Mouse (Mus musculus) heart, embryonic 16.5 days (tissue): ENCODE measurements around the gene Snx9. TPM values are rescaled to one million over a fixed set of nuclear protein-coding genes. Genes with fewer than 3 reads are reported as not detected.

ENCODE experiments used
- ATAC-seq: fragments of 200-750 bp; cut with Nextera tagmentation; replicated peaks from 2 replicates; pipeline ENCODE4 v1.8.0; 2017; ENCODE audit warnings: moderate number of reproducible peaks; ENCODE audit not compliant: insufficient read depth, low FRiP score; ENCODE audit errors: extremely low read depth
- H3K27ac ChIP-seq: fragments of 300-500 bp; sonication (generic); 2 replicates; pipeline ENCODE4 v1.5.1; 2014; ENCODE audit warnings: mild to moderate bottlenecking, low read length, control low read depth, moderate library complexity
- H3K27me3 ChIP-seq: fragments of 300-500 bp; sonication (generic); 2 replicates; pipeline ENCODE4 v1.6.1; 2014; ENCODE audit warnings: low read length, mixed read lengths; ENCODE audit not compliant: control insufficient read depth, insufficient read depth
- H3K36me3 ChIP-seq: fragments of 300-500 bp; sonication (generic); 2 replicates; pipeline ENCODE4 v1.6.1; 2014; ENCODE audit not compliant: control insufficient read depth, insufficient read depth
- H3K4me1 ChIP-seq: fragments of 300-500 bp; sonication (generic); 2 replicates; pipeline ENCODE4 v1.6.1; 2014; ENCODE audit warnings: low read length, mixed read lengths; ENCODE audit not compliant: control insufficient read depth, insufficient read depth
- H3K4me2 ChIP-seq: fragments of 300-500 bp; sonication (generic); 2 replicates; pipeline ENCODE4 v1.6.1; 2014; ENCODE audit warnings: low read depth, mild to moderate bottlenecking, control low read depth, low read length
- H3K4me3 ChIP-seq: fragments of 300-500 bp; sonication (generic); 2 replicates; pipeline ENCODE4 v1.5.1; 2014; ENCODE audit warnings: mild to moderate bottlenecking, control low read depth, low read length
- H3K9ac ChIP-seq: fragments of 300-500 bp; sonication (generic); 2 replicates; pipeline ENCODE4 v1.6.1; 2014; ENCODE audit warnings: low read length, control low read depth
- H3K9me3 ChIP-seq: fragments of 300-500 bp; sonication (generic); replicated peaks from 2 replicates; pipeline ENCODE4 v1.6.1; 2016; ENCODE audit warnings: low read length; ENCODE audit not compliant: control insufficient read depth
- WGBS: fragments of 180-500 bp; shearing (Covaris S2); extraction: QIAGEN DNeasy Blood & Tissue Kit; methylation state at CpG from one replicate; pipeline ENCODE4 v1.1.7; 2014; 5-methylcytosine and 5-hydroxymethylcytosine counted together
- polyA plus RNA-seq: library from polyadenylated mRNA; unstranded; fragments of >200 nt; fragmentation: Nextera tagmentation; extraction: Ambion mirVana; gene quantifications from 2 replicates; pipeline ENCODE4 v1.2.1, GENCODE M21; 2015

The Snx9 gene
- polyA plus RNA-seq, 1 experiment from 2014 or later: 19.4 TPM

DNA sequence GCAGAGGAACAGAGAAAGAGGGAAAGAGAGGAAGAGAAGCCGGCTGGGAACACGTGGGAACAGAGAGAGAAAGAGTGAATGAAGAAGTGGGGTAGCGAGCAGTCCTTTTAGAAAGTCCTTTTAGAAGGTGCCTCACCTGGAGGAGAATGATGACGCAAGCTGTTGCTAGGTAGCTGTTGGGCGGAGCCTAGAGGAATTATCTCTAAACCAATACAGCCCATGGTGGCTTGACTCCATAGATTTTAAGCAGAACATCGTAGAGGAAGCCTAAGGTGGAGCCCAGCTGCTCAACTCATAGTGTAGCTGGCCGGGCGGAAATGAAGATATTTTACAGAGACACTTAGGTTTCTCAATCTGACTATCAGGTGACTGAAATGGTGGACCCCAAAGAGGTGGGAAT lies 122.6 kb downstream of the Snx9 start:
- Histone ChIP-seq H3K9ac (no peak overlapping the region), H3K36me3 (no peaks in the 10 kb centered on the region), H3K9me3 (no peaks in the 10 kb centered on the region), H3K4me1 (peaks cover 13% of the 10 kb centered on the region), H3K27ac (no peak overlapping the region), H3K4me3 (no peak overlapping the region), H3K27me3 (no peaks in the 10 kb centered on the region), H3K4me2 (no peak overlapping the region)
- ATAC-seq: no peak
- WGBS: 88% methylated on average over 8 of the region's 8 CpGs

GRCm38 (mm10) chr17:5965084-5965781 lies 124.1 kb downstream of the Snx9 start:
- WGBS: 62% methylated on average over 9 of the region's 9 CpGs
- ATAC-seq: no peak
- Histone ChIP-seq H3K27ac (no peak overlapping the region), H3K4me2 (no peak overlapping the region), H3K9ac (no peak overlapping the region), H3K27me3 (no peaks in the 10 kb centered on the region), H3K4me1 (peaks cover 3% of the 10 kb centered on the region), H3K9me3 (no peaks in the 10 kb centered on the region), H3K4me3 (no peak overlapping the region), H3K36me3 (no peaks in the 10 kb centered on the region)

DNA sequence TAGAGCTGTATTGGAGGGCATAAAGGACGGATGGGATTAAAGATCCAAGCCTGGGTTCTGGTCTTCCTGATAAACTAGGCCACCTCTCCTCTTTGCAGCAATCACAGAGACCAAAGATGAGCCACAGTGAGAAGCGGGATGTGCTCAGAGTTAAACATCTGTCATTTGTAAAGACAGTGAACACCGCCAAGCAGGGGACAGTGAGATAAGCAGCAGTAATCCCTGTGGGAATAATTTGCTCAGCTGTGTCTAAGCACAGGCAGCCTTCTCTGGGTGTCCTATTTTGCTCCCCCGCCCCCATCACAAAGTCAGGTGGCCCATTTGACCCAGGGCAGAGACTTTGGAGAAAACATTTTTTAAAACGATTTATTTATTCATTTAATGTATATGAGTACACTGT lies 125.6 kb downstream of the Snx9 start:
- Histone ChIP-seq H3K4me3 (no peak overlapping the region), H3K27ac (no peak overlapping the region), H3K4me1 (no peaks in the 10 kb centered on the region), H3K36me3 (no peaks in the 10 kb centered on the region), H3K27me3 (no peaks in the 10 kb centered on the region), H3K9ac (no peak overlapping the region), H3K4me2 (no peak overlapping the region), H3K9me3 (no peaks in the 10 kb centered on the region)
- WGBS: 83% methylated on average over 5 of the region's 5 CpGs
- no peak for ATAC-seq

DNA sequence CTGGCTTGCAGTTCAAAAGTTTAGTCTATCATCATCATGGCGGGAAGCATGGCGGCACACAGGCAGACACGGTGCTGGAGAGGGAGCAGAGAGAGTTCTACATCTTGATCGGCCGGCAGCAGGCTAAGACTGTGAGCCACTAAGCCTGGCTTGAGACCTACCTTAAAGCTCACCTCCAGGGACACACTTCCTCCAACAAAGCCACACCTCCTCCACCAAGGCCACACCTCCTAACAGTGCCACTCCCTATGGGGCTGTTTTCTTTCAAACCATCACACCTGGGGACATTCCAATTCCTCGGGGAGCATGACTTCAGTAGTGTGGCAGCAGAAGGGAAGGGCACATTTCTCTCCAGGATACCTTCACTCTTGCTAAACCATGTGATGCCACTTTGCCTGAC lies 127.4 kb downstream of the Snx9 start:
- H3K4me3 ChIP-seq: no peak overlapping the region
- WGBS: 73% methylated on average over 6 of the region's 6 CpGs
- no peaks in the 10 kb centered on the region for H3K27me3 ChIP-seq
- H3K36me3 ChIP-seq: no peaks in the 10 kb centered on the region
- no peaks in the 10 kb centered on the region for H3K9me3 ChIP-seq
- no peak for ATAC-seq
- H3K4me1 ChIP-seq: no peaks in the 10 kb centered on the region
- H3K27ac ChIP-seq: no peak overlapping the region
- H3K9ac ChIP-seq: no peak overlapping the region
- no peak overlapping the region for H3K4me2 ChIP-seq

DNA sequence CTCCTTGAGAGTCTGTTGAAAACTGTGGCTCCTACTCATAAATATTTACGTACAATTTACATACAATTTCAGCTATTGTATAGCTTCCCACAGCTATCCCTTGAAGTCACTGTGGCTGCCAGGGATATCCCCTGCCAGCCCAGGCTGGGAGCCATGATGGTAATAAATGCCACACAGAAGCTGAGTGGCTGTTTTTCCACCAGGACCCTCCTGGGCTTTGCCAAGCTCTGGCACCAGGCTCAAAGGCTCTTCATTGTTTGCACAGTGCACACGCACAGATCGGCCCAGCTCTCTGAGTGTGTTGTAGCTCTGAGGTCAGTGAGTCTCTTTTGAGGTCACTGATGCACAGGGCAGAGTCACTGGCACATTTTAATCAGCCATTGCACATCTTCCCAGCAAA lies 128.1 kb downstream of the Snx9 start:
- no peaks in the 10 kb centered on the region for H3K9me3 ChIP-seq
- no peaks in the 10 kb centered on the region for H3K36me3 ChIP-seq
- no peak overlapping the region for H3K4me3 ChIP-seq
- no peak overlapping the region for H3K4me2 ChIP-seq
- H3K4me1 ChIP-seq: no peaks in the 10 kb centered on the region
- 74% methylated on average over 3 of the region's 3 CpGs for WGBS
- no peak overlapping the region for H3K27ac ChIP-seq
- ATAC-seq: no peak
- no peaks in the 10 kb centered on the region for H3K27me3 ChIP-seq
- H3K9ac ChIP-seq: no peak overlapping the region

GRCm38 (mm10) chr17:5970298-5970821 lies 129.2 kb downstream of the Snx9 start:
- H3K27ac ChIP-seq: no peak overlapping the region
- no peaks in the 10 kb centered on the region for H3K36me3 ChIP-seq
- H3K27me3 ChIP-seq: no peaks in the 10 kb centered on the region
- H3K9ac ChIP-seq: no peak overlapping the region
- no peak overlapping the region for H3K4me2 ChIP-seq
- ATAC-seq: no peak
- 77% methylated on average over 5 of the region's 5 CpGs for WGBS
- H3K9me3 ChIP-seq: no peaks in the 10 kb centered on the region
- no peak overlapping the region for H3K4me3 ChIP-seq
- H3K4me1 ChIP-seq: peaks cover 4% of the 10 kb centered on the region

DNA sequence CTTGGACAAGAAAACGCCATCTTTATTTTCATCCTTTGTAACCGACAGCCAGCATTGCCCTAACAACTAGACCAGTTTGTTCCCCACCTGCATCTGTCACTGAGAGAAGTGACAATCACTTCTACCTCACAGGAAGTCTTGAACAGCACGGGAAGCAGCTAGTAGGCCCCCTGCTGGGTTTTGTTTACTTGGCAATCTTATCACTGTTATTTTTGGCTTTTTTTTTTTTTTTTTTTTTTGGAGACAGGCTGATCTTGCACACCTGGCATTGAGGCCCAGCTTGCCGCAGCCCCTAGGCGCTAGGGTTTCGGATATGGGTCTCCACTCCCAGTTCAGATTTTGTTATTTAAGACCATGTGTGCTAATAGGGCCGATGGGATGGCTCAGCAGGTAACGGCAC lies 132.4 kb downstream of the Snx9 start:
- WGBS: 64% methylated on average over 8 of the region's 8 CpGs
- no peak overlapping the region for H3K9ac ChIP-seq
- ATAC-seq: no peak
- no peaks in the 10 kb centered on the region for H3K27me3 ChIP-seq
- no peak overlapping the region for H3K4me3 ChIP-seq
- no peak overlapping the region for H3K4me2 ChIP-seq
- no peaks in the 10 kb centered on the region for H3K9me3 ChIP-seq
- H3K27ac ChIP-seq: no peak overlapping the region
- H3K36me3 ChIP-seq: no peaks in the 10 kb centered on the region
- peaks cover 31% of the 10 kb centered on the region for H3K4me1 ChIP-seq

GRCm38 (mm10) chr17:5975099-5975977 lies 134.2 kb downstream of the Snx9 start:
- H3K27me3 ChIP-seq: no peaks in the 10 kb centered on the region
- H3K9ac ChIP-seq: peak overlapping the region; percentile 25; the same call in 1 of the 2 replicates
- peak overlapping the region; percentile 0 for H3K4me3 ChIP-seq
- H3K4me1 ChIP-seq: peaks cover 45% of the 10 kb centered on the region
- H3K36me3 ChIP-seq: no peaks in the 10 kb centered on the region
- H3K4me2 ChIP-seq: peak overlapping the region; percentile 26
- 47% methylated on average over 23 of the region's 23 CpGs for WGBS
- H3K9me3 ChIP-seq: no peaks in the 10 kb centered on the region
- ATAC-seq: 0 out of 2 replicates have a peak, but pooled peaks have one; percentile 21
- peak overlapping the region; percentile 34; the same call in 1 of the 2 replicates for H3K27ac ChIP-seq
